Comparison of ENCODE assay signal across 28 mouse cellular contexts in the genomic region with DNA sequence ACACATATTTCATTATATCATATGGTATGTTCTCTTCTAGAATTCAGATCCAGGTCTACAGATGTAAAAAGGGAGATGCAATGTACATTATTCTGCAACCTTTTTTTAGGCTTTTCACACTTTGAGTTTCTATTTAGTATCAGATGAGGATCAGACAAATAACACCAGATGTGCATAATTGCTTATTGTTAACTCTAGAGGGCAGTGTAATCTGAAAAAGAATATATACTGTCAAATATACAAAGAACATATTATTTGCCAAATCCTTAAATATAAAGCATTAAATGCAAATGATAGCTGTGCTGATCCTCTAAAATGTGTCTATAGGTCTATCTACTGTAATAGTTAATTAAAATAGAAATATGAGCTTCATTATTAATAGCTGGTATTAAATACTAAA.
DNase-seq lines count a peak whose midpoint lies in the region; ATAC-seq and TF ChIP-seq lines count a peak whose summit lies in the region.
"Had no signal": no experiment of that assay in that cellular context is flagged by ENCODE, and none has a peak within 500 bp of the region (broad histone marks: within the 10 kb centered on the region; RNA-seq: fewer than 3 reads in every experiment).

No protein-coding gene starts in this region.

- no peak overlapping the region for H3K4me3 ChIP-seq in forebrain, embryonic 14.5 days (ENCODE audit: low read depth, low read length)
- no peak overlapping the region for H3K4me3 ChIP-seq in forebrain, embryonic 15.5 days
- H3K4me3 ChIP-seq in intestine, postnatal 0 days (ENCODE audit: low read depth, low read length), result no peak overlapping the region
- no peak overlapping the region for H3K4me3 ChIP-seq in intestine, embryonic 15.5 days (replicated peaks)
- H3K4me3 ChIP-seq in midbrain, postnatal 0 days (ENCODE audit: low read depth, low read length), result no peak overlapping the region
- no peak overlapping the region for H3K4me3 ChIP-seq in midbrain, embryonic 10.5 days
- H3K4me3 ChIP-seq: heart, embryonic 15.5 days; limb, embryonic 12.5 days; midbrain, embryonic 15.5 days; myocyte; neural tube, embryonic 13.5 days had no signal

- peak; percentile 18 for DNase-seq in forebrain, embryonic 14.5 days (ENCODE audit: low spot score)
- peak; percentile 15 for DNase-seq in midbrain, postnatal 0 days (ENCODE audit: low spot score)
- no peak for DNase-seq in midbrain, embryonic 10.5 days (ENCODE audit: low spot score)
- DNase-seq in gastrocnemius, adult 8-10 months (ENCODE audit: low spot score in 2 of 2), result no peak
- DNase-seq: cerebellum, adult 18-20 months; cerebellum, postnatal 25 days; gastrocnemius, postnatal 25 days; heart, adult 18-20 months; heart, postnatal 4 days; kidney, adult 18-20 months; kidney, postnatal 10 days; liver, postnatal 0 days; lung, postnatal 10 days; right cerebral cortex, adult 18-20 months; right cerebral cortex, postnatal 4 days; thymus, postnatal 36 days had no signal

- H3K4me1 ChIP-seq in forebrain, embryonic 14.5 days (ENCODE audit: control insufficient read depth, insufficient read depth, low read length), result no peaks in the 10 kb centered on the region
- H3K4me1 ChIP-seq in forebrain, embryonic 15.5 days, result no peaks in the 10 kb centered on the region
- no peaks in the 10 kb centered on the region for H3K4me1 ChIP-seq in intestine, postnatal 0 days (replicated peaks; ENCODE audit: control insufficient read depth, insufficient read depth, low read length)
- no peaks in the 10 kb centered on the region for H3K4me1 ChIP-seq in intestine, embryonic 15.5 days (replicated peaks)
- H3K4me1 ChIP-seq in midbrain, postnatal 0 days (ENCODE audit: insufficient read depth, low read length), result no peaks in the 10 kb centered on the region
- no peaks in the 10 kb centered on the region for H3K4me1 ChIP-seq in midbrain, embryonic 10.5 days
- H3K4me1 ChIP-seq: heart, embryonic 15.5 days; limb, embryonic 12.5 days; midbrain, embryonic 15.5 days; neural tube, embryonic 13.5 days had no signal

- H3K27ac ChIP-seq in forebrain, embryonic 14.5 days (ENCODE audit: low read depth, low read length), result no peak overlapping the region
- H3K27ac ChIP-seq in forebrain, embryonic 15.5 days (replicated peaks), result no peak overlapping the region
- H3K27ac ChIP-seq in intestine, postnatal 0 days (ENCODE audit: low read depth, low read length), result no peak overlapping the region
- H3K27ac ChIP-seq in intestine, embryonic 15.5 days, result no peak overlapping the region
- H3K27ac ChIP-seq in midbrain, postnatal 0 days (ENCODE audit: low read depth, low read length), result no peak overlapping the region
- no peak overlapping the region for H3K27ac ChIP-seq in midbrain, embryonic 10.5 days (replicated peaks)
- H3K27ac ChIP-seq: heart, embryonic 15.5 days; limb, embryonic 12.5 days; midbrain, embryonic 15.5 days; neural tube, embryonic 13.5 days had no signal

- no peak overlapping the region for H3K9ac ChIP-seq in forebrain, embryonic 14.5 days (ENCODE audit: low read length)
- H3K9ac ChIP-seq in forebrain, embryonic 15.5 days (replicated peaks), result no peak overlapping the region
- no peak overlapping the region for H3K9ac ChIP-seq in intestine, postnatal 0 days (ENCODE audit: low read depth, low read length)
- H3K9ac ChIP-seq in intestine, embryonic 15.5 days, result no peak overlapping the region
- no peak overlapping the region for H3K9ac ChIP-seq in midbrain, postnatal 0 days (replicated peaks; ENCODE audit: low read length, poor library complexity, severe bottlenecking)
- H3K9ac ChIP-seq: heart, embryonic 15.5 days; limb, embryonic 12.5 days; liver, postnatal 0 days; midbrain, embryonic 15.5 days; neural tube, embryonic 13.5 days had no signal

- no peak overlapping the region for H3K4me2 ChIP-seq in forebrain, embryonic 14.5 days (ENCODE audit: low read length)
- H3K4me2 ChIP-seq in forebrain, embryonic 15.5 days (replicated peaks), result no peak overlapping the region
- no peak overlapping the region for H3K4me2 ChIP-seq in intestine, postnatal 0 days (replicated peaks; ENCODE audit: low read depth)
- H3K4me2 ChIP-seq in intestine, embryonic 15.5 days (replicated peaks), result no peak overlapping the region
- H3K4me2 ChIP-seq in midbrain, postnatal 0 days (ENCODE audit: low read depth, low read length, poor library complexity, severe bottlenecking), result no peak overlapping the region
- H3K4me2 ChIP-seq: heart, embryonic 15.5 days; limb, embryonic 12.5 days; liver, embryonic 11.5 days; midbrain, embryonic 15.5 days; neural tube, embryonic 13.5 days had no signal

- H3K9me3 ChIP-seq in forebrain, embryonic 14.5 days (replicated peaks; ENCODE audit: control insufficient read depth, low read length), result no peaks in the 10 kb centered on the region
- H3K9me3 ChIP-seq in forebrain, embryonic 15.5 days, result no peaks in the 10 kb centered on the region
- no peaks in the 10 kb centered on the region for H3K9me3 ChIP-seq in intestine, postnatal 0 days (ENCODE audit: control insufficient read depth)
- no peaks in the 10 kb centered on the region for H3K9me3 ChIP-seq in intestine, embryonic 15.5 days
- H3K9me3 ChIP-seq in midbrain, postnatal 0 days (ENCODE audit: low read length), result no peaks in the 10 kb centered on the region
- no peaks in the 10 kb centered on the region for H3K9me3 ChIP-seq in midbrain, embryonic 10.5 days (replicated peaks)
- H3K9me3 ChIP-seq: heart, embryonic 15.5 days; limb, embryonic 12.5 days; midbrain, embryonic 15.5 days; neural tube, embryonic 13.5 days had no signal

- no peaks in the 10 kb centered on the region for H3K27me3 ChIP-seq in forebrain, embryonic 14.5 days (replicated peaks; ENCODE audit: control insufficient read depth, insufficient read depth, low read length)
- H3K27me3 ChIP-seq in forebrain, embryonic 15.5 days, result no peaks in the 10 kb centered on the region
- no peaks in the 10 kb centered on the region for H3K27me3 ChIP-seq in intestine, postnatal 0 days (replicated peaks; ENCODE audit: control insufficient read depth, insufficient read depth, low read length)
- H3K27me3 ChIP-seq in intestine, embryonic 15.5 days (replicated peaks), result no peaks in the 10 kb centered on the region
- no peaks in the 10 kb centered on the region for H3K27me3 ChIP-seq in midbrain, postnatal 0 days (ENCODE audit: insufficient read depth, low read length)
- no peaks in the 10 kb centered on the region for H3K27me3 ChIP-seq in midbrain, embryonic 10.5 days (ENCODE audit: low read depth, poor library complexity, severe bottlenecking)
- H3K27me3 ChIP-seq: heart, embryonic 15.5 days; limb, embryonic 12.5 days; midbrain, embryonic 15.5 days; neural tube, embryonic 13.5 days; Patski had no signal

- no peaks in the 10 kb centered on the region for H3K36me3 ChIP-seq in forebrain, embryonic 14.5 days (ENCODE audit: control insufficient read depth, insufficient read depth, low read length)
- H3K36me3 ChIP-seq in forebrain, embryonic 15.5 days, result no peaks in the 10 kb centered on the region
- no peaks in the 10 kb centered on the region for H3K36me3 ChIP-seq in intestine, postnatal 0 days (ENCODE audit: control insufficient read depth, insufficient read depth)
- H3K36me3 ChIP-seq in intestine, embryonic 15.5 days, result no peaks in the 10 kb centered on the region
- H3K36me3 ChIP-seq in midbrain, postnatal 0 days (ENCODE audit: insufficient read depth, low read length), result no peaks in the 10 kb centered on the region
- H3K36me3 ChIP-seq in midbrain, embryonic 10.5 days, result no peaks in the 10 kb centered on the region
- H3K36me3 ChIP-seq: heart, embryonic 15.5 days; limb, embryonic 12.5 days; midbrain, embryonic 15.5 days; neural tube, embryonic 13.5 days had no signal

- peak; percentile 35; the same call in 1 of the 2 replicates for TF ChIP-seq CTCF in intestine, postnatal 0 days (IDR thresholded peaks at IDR 0.05; ENCODE audit: low read depth)
- peak; percentile 54 for TF ChIP-seq CTCF in midbrain, postnatal 0 days (IDR thresholded peaks at IDR 0.05)

- ATAC-seq in forebrain, embryonic 14.5 days, result no peak
- no peak for ATAC-seq in forebrain, embryonic 15.5 days (replicated peaks)
- no peak for ATAC-seq in intestine, postnatal 0 days
- no peak for ATAC-seq in intestine, embryonic 15.5 days
- no peak for ATAC-seq in midbrain, postnatal 0 days (ENCODE audit: low FRiP score)
- ATAC-seq: CD4-positive, CD25-positive, alpha-beta regulatory T cell, adult 4 months; forebrain, embryonic 16.5 days; liver, postnatal 0 days; midbrain, embryonic 15.5 days; Patski had no signal

Comparison
In these comparisons a context has a peak if more than half of its experiments do, and no peak if none do; other contexts are left out.
1. DNase-seq: peak in forebrain, embryonic 14.5 days (single experiment) and midbrain, postnatal 0 days (single experiment); none in midbrain, embryonic 10.5 days (single experiment) and gastrocnemius, adult 8-10 months (0 of 2).